Mouse (Mus musculus) MEL (cell line): ENCODE measurements at regions not wholly inside any gene's neighbourhood (a gene's known extent, or its start where the extent isn't known, plus 50 kb on each side); places are given as distances from the start of the nearest gene placed in this dataset.

ENCODE experiments used
- DNase-seq: peaks from one replicate; pipeline ENCODE4 v3.0.0; 2011; ENCODE audit warnings: low read depth, low spot score
- H3K27ac ChIP-seq: 2 replicates; pipeline ENCODE4 v1.5.1; 2012; ENCODE audit warnings: low read depth, mild to moderate bottlenecking, control low read depth, low read length, moderate library complexity; ENCODE audit not compliant: control insufficient read depth
- H3K27me3 ChIP-seq, 2 experiments: fragments of 150-350 bp in 1 of 2; sonication (generic) in 1 of 2; 2 replicates each; pipeline ENCODE4 v1.6.1; 2012; ENCODE audit warnings: low read length in 2 of 2, mild to moderate bottlenecking in 2 of 2, improper control_type of control experiment in 1 of 2, moderate library complexity in 1 of 2; ENCODE audit not compliant: insufficient read depth in 2 of 2, control insufficient read depth in 1 of 2
- H3K36me3 ChIP-seq, 2 experiments: 2 replicates each; pipeline ENCODE4 v1.6.1; 2012 to 2014; ENCODE audit warnings: low read length in 2 of 2, improper control_type of control experiment in 1 of 2, inconsistent platforms in 1 of 2, mild to moderate bottlenecking in 1 of 2; ENCODE audit not compliant: insufficient read depth in 2 of 2, control insufficient read depth in 1 of 2
- H3K4me1 ChIP-seq, 2 experiments: fragments of 150-350 bp in 1 of 2; sonication (generic) in 1 of 2; 2 replicates each; pipeline ENCODE4 v1.6.1; 2012; ENCODE audit warnings: low read length in 2 of 2, improper control_type of control experiment in 1 of 2, mild to moderate bottlenecking in 1 of 2; ENCODE audit not compliant: insufficient read depth in 2 of 2, control insufficient read depth in 1 of 2
- H3K4me3 ChIP-seq, 2 experiments: fragments of 150-350 bp in 1 of 2; sonication (generic) in 1 of 2; 2 replicates each; pipeline ENCODE4 v1.5.1; 2012; ENCODE audit warnings: low read depth in 2 of 2, low read length in 2 of 2, mild to moderate bottlenecking in 2 of 2, moderate library complexity in 2 of 2, control low read depth in 1 of 2, improper control_type of control experiment in 1 of 2; ENCODE audit not compliant: control insufficient read depth in 1 of 2, insufficient read depth in 1 of 2
- H3K79me2 ChIP-seq: 2 replicates; pipeline ENCODE4 v1.6.1; 2012; ENCODE audit warnings: mild to moderate bottlenecking, low read length, moderate library complexity; ENCODE audit not compliant: control insufficient read depth, poor library complexity, insufficient read depth
- H3K9ac ChIP-seq: 2 replicates; pipeline ENCODE4 v1.6.1; 2012; ENCODE audit warnings: low read depth, mild to moderate bottlenecking, control low read depth, low read length, moderate library complexity; ENCODE audit not compliant: control insufficient read depth, poor library complexity, severe bottlenecking
- H3K9me3 ChIP-seq: fragments of 150-350 bp; sonication (generic); replicated peaks from 2 replicates; pipeline ENCODE4 v1.6.1; 2012; ENCODE audit warnings: mild to moderate bottlenecking, low read length, improper control_type of control experiment, moderate library complexity; ENCODE audit not compliant: insufficient read depth
- BHLHE40 ChIP-seq: IDR thresholded peaks from 2 replicates; pipeline ENCODE4 v1.6.1; 2012; ENCODE audit warnings: low read depth, mild to moderate bottlenecking, inconsistent platforms, low read length, improper control_type of control experiment, borderline replicate concordance
- CHD1 ChIP-seq: IDR thresholded peaks from 2 replicates; pipeline ENCODE4 v1.6.1; 2012; ENCODE audit warnings: low read depth, mild to moderate bottlenecking, inconsistent platforms, low read length, improper control_type of control experiment
- CHD2 ChIP-seq: IDR thresholded peaks from 2 replicates; pipeline ENCODE4 v1.6.1; 2011; ENCODE audit warnings: low read length, improper control_type of control experiment
- E2F4 ChIP-seq: IDR thresholded peaks from 2 replicates; pipeline ENCODE4 v1.6.1; 2011; ENCODE audit warnings: low read depth, low read length, improper control_type of control experiment, borderline replicate concordance
- EP300 ChIP-seq, 2 experiments: IDR thresholded peaks; 2 replicates each; pipeline ENCODE4 v1.6.1; 2011; ENCODE audit warnings: improper control_type of control experiment in 2 of 2, low read length in 2 of 2, low read depth in 1 of 2, mild to moderate bottlenecking in 1 of 2
- GATA1 ChIP-seq: IDR thresholded peaks from 2 replicates; pipeline ENCODE4 v1.6.1; 2011; ENCODE audit warnings: low read depth, low read length, improper control_type of control experiment
- MAFK ChIP-seq: IDR thresholded peaks from 2 replicates; pipeline ENCODE4 v1.6.1; 2011; ENCODE audit warnings: low read depth, mild to moderate bottlenecking, low read length, improper control_type of control experiment, borderline replicate concordance
- MEF2A ChIP-seq: IDR thresholded peaks from 2 replicates; pipeline ENCODE4 v1.6.1; 2014; ENCODE audit warnings: low read depth, mild to moderate bottlenecking, inconsistent platforms, low read length, improper control_type of control experiment; ENCODE audit not compliant: poor library complexity, insufficient replicate concordance, severe bottlenecking; ENCODE audit errors: extremely low read depth
- MYB ChIP-seq: IDR thresholded peaks from 2 replicates; pipeline ENCODE4 v1.6.1; 2011; ENCODE audit warnings: mild to moderate bottlenecking, low read depth, low read length, improper control_type of control experiment
- NRF1 ChIP-seq: IDR thresholded peaks from 2 replicates; pipeline ENCODE4 v1.6.1; 2014; ENCODE audit warnings: low read depth, mild to moderate bottlenecking, inconsistent platforms, low read length, improper control_type of control experiment, moderate library complexity; ENCODE audit not compliant: poor library complexity, insufficient read depth, severe bottlenecking
- POLR2A ChIP-seq, 2 experiments: IDR thresholded peaks; 2 replicates each; pipeline ENCODE4 v1.6.1; 2011 to 2012; ENCODE audit warnings: low read length in 2 of 2, mild to moderate bottlenecking in 2 of 2, control low read depth in 1 of 2, improper control_type of control experiment in 1 of 2, low read depth in 1 of 2, moderate library complexity in 1 of 2; ENCODE audit not compliant: control insufficient read depth in 1 of 2, insufficient read depth in 1 of 2, poor library complexity in 1 of 2
- USF1 ChIP-seq: IDR thresholded peaks from 2 replicates; pipeline ENCODE4 v1.6.1; 2014; ENCODE audit warnings: low read depth, mild to moderate bottlenecking, inconsistent platforms, low read length, improper control_type of control experiment, moderate library complexity

DNA sequence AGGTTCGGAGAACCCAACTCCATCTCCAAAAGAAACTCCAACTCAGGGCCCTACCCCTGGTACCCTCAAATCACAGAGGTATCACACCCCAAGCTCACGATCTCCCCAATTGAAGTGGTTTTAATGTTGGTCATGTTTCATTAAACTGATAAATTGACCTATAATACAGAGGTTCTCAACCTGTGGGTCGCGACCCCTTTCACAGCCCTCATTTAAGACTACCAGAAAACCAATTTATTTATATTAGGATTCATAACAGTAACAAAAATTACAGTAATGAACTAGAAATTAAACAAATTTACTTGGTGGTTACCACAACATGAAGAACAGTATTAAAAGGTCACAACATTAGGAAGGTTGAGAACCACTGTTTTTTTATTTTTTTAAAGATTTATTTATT, 67.4 kb upstream of the Rad23b start:
- Histone ChIP-seq H3K27ac (no peak overlapping the region), H3K9me3 (no peaks in the 10 kb centered on the region), H3K9ac (no peak overlapping the region)
- DNase-seq = no peak
- no peak for TF ChIP-seq CHD2
- no peak for TF ChIP-seq CHD1
- no peak for TF ChIP-seq USF1
- no peak for TF ChIP-seq EP300 (IDR thresholded peaks at IDR 0.05; ENCODE audit: low read depth in 1 of 2, low read length in 2 of 2)
- TF ChIP-seq MEF2A = no peak
- no peak for TF ChIP-seq MYB
- TF ChIP-seq POLR2A (IDR thresholded peaks at IDR 0.05; ENCODE audit: control insufficient read depth in 1 of 2, insufficient read depth in 1 of 2, low read depth in 1 of 2, low read length in 2 of 2, poor library complexity in 1 of 2) = no peak
- no peak for TF ChIP-seq NRF1
- TF ChIP-seq, all 39 proteins: peak for 0
- Histone ChIP-seq H3K4me1 (no peaks in the 10 kb centered on the region), H3K36me3 (no peaks in the 10 kb centered on the region), H3K27me3 (no peaks in the 10 kb centered on the region), H3K4me3 (no peak overlapping the region), H3K79me2 (no peaks in the 10 kb centered on the region)

DNA sequence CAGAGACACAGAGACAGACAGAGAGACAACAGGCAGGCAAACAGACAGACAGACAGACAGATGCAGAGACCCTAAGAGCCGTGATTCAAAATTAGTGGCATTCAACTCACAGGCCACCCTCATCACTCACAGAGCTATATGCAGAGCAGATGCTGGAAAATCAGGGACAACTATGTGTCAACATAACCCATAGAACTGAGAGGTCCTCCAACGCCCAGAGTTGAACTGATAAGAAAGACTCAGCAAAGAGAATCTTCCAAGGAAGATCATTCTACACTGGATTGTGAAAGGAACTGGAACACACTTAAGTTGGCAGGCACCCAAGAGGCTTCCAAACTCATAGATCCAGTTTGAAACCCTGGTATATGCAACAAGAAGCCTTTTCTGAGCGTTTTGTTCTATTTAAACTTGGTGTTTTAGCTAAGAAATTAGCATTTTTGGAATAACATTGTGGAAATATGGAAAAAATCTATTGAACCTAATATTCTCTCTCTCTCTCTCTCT, 65.1 kb upstream of the Rad23b start:
- no peaks in the 10 kb centered on the region for H3K79me2 ChIP-seq
- no peaks in the 10 kb centered on the region for H3K4me1 ChIP-seq
- H3K4me3 ChIP-seq = no peak overlapping the region
- no peak overlapping the region for H3K9ac ChIP-seq
- no peaks in the 10 kb centered on the region for H3K36me3 ChIP-seq
- H3K9me3 ChIP-seq = no peaks in the 10 kb centered on the region
- no peak overlapping the region for H3K27ac ChIP-seq
- no peak for DNase-seq
- no peak for TF ChIP-seq BHLHE40
- no peaks in the 10 kb centered on the region for H3K27me3 ChIP-seq

DNA sequence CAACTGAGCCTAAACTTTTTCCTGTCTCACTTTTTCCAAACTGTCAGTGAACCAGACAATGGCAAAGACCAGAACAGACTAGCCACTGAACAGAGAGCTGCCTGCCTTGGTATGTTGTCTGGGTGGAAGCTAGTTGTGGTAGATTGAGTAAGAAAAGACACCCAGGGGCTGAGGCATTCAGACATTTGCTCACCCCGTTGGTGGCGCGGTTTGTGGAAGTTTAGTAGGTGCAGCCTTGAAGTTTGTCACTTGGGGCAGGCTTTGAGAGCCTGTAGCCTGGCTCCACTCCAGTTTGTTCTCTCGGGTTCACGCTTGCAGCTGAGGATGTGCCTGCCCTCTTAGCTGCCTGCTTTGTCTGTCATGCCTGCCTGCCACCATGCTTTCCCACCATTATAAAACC, 64.2 kb upstream of the Rad23b start:
- H3K9me3 ChIP-seq = no peaks in the 10 kb centered on the region
- H3K9ac ChIP-seq = no peak overlapping the region
- no peaks in the 10 kb centered on the region for H3K27me3 ChIP-seq
- TF ChIP-seq GATA1 (no peak), MYB (no peak), E2F4 (no peak), MAFK (no peak)
- no peaks in the 10 kb centered on the region for H3K79me2 ChIP-seq
- no peaks in the 10 kb centered on the region for H3K4me1 ChIP-seq
- no peak for DNase-seq
- H3K27ac ChIP-seq = no peak overlapping the region
- H3K4me3 ChIP-seq = no peak overlapping the region
- H3K36me3 ChIP-seq = no peaks in the 10 kb centered on the region
